Mouse (Mus musculus): ENCODE data around the gene Kcnip1. TPM values are rescaled to one million over a fixed set of nuclear protein-coding genes. Genes with fewer than 3 reads are reported as not detected.

Kcnip1 gene
- total RNA-seq, 2 experiments from 2014 or later, result not detected

DNA sequence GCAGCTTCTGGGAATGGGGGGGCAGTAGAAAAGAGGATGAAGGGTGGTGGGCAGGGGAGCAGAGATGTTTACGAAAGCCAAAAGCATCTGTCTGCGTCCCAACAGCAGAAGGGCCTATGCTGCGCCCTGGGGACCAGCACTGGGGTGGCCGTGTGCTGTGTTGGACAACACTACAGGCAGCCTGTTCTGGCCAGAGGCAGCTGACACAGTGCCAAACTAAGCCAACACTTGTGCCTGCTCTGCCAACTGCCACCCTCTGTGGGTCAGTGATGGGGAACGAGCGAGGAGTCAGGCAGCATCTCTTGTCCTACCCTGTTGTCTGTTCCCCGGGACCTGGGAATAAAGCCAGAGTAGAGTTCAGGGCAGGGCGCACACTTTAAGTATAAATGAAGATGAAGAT, 260.6 kb downstream of the Kcnip1 start:
- intact Hi-C loops (cut with DNase I), result no loop called here
- DNase-seq, result no peak

DNA sequence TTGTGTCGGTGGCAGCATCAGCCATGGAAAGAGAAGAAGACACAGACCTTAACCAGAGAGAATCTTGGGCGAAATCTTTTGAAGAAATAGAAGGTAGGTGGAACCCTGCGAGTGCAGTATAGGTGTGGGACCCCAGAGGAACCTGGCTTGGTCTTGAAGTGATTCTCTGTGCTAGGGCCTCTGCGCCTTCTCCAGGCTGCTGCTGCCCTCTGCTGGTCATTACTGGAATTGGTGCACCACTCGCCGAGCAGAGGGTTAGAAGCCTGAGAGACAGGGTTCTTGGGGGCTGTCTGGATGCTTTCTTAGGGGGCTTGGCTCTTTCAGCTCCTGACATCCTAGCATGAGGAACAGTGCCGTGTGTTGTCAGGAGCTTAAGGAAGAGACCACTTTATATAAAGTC, 271.7 kb downstream of the Kcnip1 start:
- peak; percentile 64 to 78 for DNase-seq
- intact Hi-C loops (cut with DNase I), result loop anchor here (5.0 to 10.0 kb wide), 2 partner anchors 494 to 544 kb away; no protein-coding TSS in a partner anchor

DNA sequence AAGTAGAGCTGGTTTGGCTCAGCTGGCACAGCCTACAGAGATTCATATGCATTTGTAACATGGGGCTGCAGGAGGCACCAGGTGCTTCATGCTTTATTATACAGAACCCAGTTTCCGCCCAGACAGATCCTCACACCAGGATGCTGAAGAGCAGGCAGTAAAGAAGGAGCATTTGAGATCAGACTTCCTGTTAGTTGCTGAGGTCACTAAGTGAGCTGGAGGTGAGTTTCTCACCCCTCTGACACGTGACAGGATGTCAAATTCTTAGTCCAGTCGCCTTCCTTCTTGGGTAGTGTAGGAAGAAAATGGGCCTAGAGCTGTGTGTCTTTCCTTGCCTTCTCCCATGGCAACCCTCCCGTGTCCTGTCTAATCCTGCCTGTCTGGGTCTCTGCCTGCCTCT, 286.2 kb downstream of the Kcnip1 start:
- DNase-seq, result no peak
- intact Hi-C loops (cut with DNase I), result no loop called here

DNA sequence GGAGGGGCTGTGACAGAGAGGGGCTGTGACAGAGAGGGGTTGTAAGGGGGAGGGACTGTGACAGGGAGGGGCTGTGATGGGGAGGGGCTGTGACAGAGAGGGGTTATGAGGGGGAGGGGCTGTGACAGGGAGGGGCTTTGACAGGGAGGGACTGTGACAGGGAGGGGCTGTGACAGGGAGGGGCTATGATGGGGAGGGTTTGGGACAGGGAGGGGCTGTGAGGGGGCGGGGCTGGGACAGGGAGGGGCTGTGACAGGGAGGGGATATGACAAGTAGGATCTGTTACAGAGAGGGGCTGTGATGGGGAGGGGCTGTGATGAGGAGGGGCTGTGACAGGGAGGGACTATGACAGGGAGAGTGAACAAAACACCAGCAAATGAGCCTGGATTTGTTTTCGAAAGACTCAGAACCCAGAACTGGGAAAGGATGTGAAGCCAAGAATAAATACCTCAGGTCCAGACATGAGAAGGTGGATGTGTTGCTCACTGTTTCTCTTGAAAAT, 290.9 kb downstream of the Kcnip1 start:
- intact Hi-C loops (cut with DNase I), result no loop called here
- DNase-seq, result no peak

DNA sequence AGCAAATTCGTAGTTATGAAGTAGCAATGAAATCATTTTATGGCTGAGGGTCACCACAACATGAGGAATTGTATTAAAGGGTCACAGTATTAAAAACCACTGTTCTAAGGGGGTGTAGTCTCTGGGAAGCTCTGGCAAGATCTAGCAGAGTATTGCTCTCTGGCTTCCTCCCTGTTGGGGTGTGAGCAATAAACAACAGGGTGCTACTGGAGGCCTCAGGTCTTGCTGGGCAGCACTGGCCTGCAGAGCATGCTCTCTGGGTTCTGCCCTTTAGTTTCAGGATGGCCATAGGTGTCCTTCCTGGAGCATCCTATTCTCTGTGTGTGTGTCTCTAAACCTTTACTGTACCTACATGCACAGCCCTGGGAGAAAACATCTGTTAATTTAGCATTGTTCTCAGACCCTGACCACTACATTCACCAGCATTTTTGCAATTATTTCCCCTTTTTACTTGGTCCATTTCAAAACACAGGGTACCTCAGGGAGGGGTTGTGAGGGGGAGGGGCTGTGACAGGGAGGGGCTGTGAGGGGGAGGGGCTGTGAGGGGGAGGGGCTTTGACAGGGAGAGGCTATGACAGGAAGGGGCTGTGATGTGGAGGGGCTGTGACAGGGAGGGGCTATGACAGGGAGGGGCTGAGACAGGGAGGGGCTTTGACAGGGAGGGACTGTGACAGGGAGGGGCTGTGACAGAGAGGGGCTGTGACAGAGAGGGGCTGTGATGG, 291.6 kb downstream of the Kcnip1 start:
- intact Hi-C loops (cut with DNase I), result no loop called here
- no peak for DNase-seq

DNA sequence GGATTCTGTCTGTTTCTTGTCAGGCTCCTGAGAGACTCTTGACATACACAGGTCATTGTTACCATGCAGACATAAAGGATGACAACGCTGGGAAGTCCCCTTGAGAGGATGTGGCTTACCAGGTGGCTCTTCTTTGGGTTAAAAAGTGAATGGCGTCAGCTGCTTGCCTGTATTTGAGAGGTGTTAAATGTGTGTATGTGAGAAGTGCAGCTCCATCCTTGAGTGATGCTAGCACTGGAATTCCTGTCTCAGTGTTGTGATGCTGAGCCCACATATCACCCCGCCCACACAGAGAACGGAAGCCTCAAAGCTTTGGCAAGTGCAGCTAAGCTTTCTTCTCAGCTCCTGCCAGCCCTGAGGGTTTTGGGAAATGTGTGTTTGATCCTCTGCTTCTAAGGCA, 292.2 kb downstream of the Kcnip1 start:
- DNase-seq, result no peak
- intact Hi-C loops (cut with DNase I), result no loop called here

DNA sequence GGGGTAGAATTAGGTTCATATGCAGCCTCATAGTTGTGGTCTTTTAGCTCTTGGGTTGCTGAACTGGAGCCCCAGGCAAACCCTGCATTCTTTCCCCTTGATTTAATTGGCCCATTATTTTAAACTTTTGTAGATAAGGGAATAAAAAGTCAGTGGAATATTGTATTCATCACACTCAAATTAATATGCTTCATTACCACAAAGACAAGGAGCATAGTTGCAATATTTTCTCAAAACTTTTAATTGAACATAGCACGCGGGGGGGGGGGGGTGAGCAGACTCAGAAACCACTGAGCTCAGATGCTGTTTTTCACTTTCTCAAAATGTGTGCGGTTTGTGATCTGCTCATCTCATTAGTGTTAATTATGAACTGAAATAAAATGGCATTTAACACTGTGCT, 302.8 kb downstream of the Kcnip1 start:
- DNase-seq, result no peak

DNA sequence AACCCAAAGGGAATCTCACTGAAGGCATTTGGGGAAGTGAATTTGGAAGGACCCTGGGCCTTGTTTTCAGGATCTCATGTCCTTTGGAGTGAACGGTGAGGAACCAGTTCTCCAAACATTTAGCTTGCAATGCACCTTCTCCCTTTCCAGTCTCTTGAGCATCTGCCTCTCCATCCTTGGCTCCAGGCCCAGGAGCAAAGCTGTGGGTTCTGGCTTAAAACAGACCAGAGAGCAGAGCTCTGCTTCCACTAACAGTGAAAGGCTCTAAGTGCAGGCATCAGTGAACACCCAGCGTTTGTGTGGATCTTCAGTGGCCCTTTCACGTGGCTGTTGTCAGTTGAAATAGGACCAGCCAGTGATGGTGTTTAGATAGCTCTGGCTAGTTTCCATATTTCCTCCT, 307.0 kb downstream of the Kcnip1 start:
- DNase-seq, result no peak
- intact Hi-C loops (cut with DNase I), result no loop called here

More for the DNA sequence above, 302.8 kb downstream of the Kcnip1 start:
- intact Hi-C loops (cut with DNase I), result no loop called here

DNA sequence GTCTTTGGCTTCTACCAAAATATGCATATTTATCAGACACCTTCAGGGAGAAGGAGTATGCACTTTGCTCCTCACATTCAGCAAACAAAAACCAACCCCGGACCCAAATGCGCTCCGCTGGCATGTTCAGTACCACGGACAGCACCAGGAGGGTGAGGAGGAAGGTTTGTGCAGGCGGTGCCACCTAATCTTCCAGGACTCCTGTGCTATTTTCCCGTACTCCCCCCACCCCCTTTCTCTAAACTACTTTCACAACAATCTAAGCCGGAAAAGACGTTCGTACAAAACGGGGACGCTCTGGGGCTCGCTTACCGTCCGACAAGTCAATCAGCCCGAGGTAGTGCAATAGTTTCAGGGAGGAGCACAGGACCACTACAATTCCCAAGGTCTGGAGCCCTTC, 312.8 kb downstream of the Kcnip1 start:
- peak; percentile 53 to 69 for DNase-seq
- intact Hi-C loops (cut with DNase I), result no loop called here

DNA sequence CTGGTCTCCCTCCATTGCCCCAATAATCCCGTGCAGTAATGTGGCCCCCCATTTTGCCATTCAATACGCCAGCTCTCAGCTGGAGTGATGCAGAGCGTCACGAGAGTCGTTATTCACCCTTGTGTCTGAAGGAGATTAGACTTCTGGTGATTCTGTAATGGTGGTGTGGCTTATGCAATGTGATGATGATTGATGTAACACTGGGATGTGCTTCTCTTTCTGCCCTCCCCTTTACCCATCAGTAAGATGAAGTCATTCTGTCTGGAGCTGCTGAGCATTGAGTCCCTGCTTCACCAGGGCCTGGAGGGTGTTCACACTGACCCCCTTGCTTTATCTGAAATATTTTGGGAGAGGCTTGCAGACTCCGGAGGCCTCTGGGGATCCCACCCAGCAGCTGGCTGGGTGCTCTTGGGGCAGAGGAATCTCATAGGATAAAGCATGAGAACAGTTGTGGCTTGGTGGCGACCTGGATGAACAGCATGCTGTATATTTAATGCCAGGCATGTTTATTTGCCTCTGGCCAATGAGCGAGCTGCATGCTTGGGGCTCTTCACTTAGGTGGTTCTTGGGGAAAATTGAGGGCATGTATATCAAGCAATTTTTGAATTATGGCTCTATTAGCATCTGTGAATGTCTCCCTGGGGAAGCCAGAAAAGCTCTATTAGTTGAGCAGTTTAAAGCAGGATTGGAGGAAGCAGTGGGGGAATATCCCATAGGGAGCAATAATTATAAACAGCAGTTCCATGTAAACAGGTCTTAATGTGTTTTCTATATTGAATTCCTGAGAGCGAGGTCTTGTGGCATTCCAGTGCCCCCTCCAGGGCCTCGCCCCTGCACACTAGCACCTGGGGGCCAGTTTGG, 322.6 kb downstream of the Kcnip1 start:
- no peak for DNase-seq
- intact Hi-C loops (cut with DNase I), result no loop called here

DNA sequence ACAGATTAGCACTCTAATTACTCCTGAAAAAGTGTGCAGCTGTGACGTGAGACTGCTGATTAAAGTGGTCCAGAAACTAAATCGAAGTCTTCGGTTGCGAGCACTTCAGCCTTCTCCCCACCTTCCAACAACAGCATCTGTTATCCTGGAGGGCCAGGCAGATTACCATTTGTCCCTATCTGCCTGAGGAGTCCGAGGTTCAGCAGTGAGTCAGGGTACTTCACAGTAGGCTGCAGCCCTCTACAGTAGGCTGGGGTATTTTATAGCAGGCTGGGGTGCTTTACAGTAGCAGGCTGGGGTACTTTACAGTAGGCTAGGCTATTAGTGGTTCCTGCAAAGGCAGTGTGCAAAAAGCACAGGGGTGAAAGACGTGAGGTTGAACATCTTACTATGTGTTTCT, 324.6 kb downstream of the Kcnip1 start:
- no peak for DNase-seq
- intact Hi-C loops (cut with DNase I), result no loop called here

DNA sequence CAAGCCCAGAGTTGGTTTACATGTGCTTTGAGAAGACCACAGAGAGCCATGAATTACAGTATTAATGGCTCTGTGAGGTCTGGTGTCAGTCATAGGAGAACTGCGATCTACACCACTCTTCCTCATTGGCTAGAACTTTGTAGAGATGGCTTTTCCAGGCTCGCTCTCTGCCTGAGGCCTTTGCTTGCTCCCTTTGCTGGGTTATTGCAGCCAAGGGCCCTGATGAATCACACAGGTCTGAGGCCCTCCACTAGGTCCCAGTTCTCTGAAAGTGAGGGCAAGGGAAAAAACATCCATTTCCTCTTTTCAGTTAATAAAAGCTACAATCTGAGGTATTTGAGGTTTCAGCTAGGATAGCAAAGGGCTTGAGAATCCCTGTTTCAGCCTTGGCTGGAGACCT, 329.4 kb downstream of the Kcnip1 start:
- DNase-seq, result no peak
- intact Hi-C loops (cut with DNase I), result no loop called here

DNA sequence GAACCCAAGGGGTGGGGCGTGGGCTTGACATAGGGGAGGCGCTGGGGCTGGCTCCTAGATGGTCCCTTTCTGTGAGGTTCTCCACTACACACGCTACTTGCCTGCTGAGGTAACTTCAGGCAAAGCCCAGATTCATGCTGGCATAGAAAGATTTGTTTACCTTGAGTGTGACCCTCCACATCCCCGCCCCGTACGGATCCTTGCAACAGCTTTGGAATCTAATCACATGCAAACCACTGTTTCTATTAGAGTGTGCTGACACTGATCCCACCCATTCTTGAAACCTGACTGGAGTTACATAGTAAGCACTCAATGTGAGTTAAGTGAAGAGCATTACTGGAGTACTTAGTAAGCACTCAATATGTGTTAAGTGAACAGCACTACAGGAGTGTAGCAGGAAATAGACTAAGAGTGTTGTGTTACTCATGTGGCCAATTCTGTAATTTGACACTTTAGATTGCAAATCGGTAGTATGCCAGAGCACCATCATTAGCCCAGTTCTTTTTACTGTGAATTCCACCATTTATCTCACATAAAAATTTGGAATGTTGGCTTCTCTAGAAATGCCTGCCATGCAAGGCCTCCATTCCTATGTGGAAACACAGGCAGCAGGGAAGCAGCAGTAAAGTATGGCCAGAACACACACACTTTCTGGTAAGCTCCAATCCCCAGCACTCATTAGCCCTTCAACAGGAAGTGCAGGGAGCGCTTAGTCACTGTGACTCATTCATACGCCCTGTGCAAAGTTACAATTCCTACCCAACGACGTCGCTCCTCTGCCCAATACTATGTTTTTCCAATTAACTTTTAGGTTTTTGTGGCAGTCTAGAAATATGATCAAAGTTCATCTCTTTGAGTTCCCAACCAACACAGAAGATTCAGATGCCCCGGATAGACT, 332.7 kb downstream of the Kcnip1 start:
- DNase-seq, result no peak
- intact Hi-C loops (cut with DNase I), result no loop called here

DNA sequence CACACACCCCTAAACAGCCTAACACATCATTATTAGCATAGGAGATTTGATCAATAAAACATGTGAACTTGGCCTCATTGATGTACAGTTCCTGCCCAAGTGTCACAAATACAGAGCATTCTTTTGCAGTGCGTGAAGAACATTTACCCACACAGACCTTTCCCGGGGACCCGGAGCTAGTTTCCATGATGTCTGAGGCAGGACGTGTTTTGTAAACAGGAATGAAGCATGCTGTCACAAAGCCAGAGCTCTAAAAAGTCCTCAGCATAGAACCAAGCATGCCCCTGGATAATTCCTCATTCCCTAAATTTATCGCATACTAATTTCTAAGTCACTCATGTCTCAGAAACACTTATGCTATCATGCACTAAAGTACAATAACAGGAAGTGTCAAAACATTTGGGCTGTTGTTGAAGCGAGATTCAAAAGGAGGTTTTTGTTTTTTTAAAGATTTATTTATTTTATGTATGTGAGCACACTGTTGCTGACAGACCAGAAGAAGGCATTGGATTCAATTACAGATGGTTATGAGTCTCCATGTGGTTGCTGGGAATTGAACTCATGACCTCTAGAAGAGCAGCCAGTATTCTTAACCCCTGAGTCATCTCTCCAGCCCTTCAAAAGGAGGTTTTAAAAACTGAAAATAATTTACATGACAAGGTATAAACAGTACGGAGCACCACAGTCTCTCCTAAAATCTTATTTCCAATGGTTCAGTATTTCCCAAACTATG, 336.9 kb downstream of the Kcnip1 start:
- no peak for DNase-seq

DNA sequence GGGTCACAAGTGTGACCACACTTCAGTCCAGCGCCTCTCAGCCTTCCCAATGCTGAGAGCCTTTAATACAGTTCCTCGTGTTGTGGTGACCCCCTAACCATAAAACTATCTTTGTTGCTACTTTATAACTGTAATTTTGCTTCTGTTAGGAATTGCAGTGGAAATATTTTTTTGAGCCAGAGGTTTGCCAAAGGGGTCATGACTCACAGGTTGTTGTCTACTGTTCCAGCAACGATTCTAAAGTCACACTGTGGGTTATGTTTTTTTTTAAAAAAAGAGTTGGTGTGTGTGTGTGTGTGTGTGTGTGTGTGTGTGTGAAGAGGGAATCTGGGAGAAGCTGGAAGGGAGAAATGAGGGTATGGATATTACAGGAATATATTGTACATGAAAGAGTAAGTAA, 337.7 kb downstream of the Kcnip1 start:
- DNase-seq, result no peak
- intact Hi-C loops (cut with DNase I), result no loop called here

More for the DNA sequence above, 336.9 kb downstream of the Kcnip1 start:
- intact Hi-C loops (cut with DNase I), result no loop called here

DNA sequence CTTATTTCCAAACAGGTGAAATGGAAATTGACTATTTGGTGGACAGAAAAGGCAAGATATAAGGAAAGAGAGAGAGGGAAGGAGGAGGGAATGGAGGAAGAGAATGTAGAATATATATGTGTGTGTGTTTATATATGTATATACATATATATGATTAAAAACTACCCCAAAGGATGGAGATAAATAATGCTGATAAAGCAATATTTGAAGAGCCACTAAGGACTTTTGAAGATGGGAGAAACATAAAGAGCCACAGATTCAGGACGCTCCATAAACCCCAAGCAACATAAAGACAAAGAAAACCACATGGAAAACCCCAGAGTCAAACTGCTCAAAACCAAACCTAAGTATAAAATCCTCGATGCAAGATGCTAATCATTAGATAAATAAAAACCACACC, 338.5 kb downstream of the Kcnip1 start:
- DNase-seq, result no peak
- intact Hi-C loops (cut with DNase I), result no loop called here

DNA sequence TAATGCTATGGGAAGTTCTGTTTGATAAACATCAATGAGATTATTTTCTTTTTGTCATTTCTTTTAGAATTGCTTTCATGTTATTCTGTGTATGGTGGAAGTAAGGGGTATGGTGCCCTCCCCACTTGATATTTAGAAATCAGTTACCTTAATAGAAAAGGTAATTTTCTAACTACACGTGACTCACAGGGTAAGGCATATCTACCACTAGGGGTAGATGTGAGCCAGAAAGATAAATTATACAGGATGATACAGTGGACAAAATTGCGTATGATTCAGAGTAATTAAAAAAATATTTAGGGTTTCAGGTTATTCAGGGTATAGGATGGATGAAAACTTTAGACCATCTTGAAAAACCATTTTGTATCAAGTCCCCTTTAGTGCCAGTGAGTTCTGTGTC, 343.6 kb downstream of the Kcnip1 start:
- no peak for DNase-seq
- intact Hi-C loops (cut with DNase I), result no loop called here

DNA sequence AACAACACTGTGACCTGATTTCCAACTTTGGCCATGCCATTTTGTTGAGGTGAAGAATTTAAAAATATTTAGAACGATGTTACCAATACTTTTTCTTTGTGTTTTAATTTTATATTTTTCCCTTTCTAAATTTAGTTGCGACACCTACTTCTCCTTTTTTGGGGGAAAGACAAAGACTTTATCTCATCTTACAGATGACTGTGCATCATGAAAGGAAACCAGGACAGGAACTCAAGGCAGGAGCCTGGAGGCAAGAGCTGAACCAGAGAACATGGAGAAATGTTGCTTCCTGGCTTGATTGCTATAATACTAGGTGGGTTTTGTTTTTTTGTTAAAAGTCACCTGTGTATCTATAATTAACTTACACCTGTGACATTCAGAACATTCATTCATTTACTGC, 355.8 kb downstream of the Kcnip1 start:
- intact Hi-C loops (cut with DNase I), result no loop called here
- DNase-seq, result no peak

DNA sequence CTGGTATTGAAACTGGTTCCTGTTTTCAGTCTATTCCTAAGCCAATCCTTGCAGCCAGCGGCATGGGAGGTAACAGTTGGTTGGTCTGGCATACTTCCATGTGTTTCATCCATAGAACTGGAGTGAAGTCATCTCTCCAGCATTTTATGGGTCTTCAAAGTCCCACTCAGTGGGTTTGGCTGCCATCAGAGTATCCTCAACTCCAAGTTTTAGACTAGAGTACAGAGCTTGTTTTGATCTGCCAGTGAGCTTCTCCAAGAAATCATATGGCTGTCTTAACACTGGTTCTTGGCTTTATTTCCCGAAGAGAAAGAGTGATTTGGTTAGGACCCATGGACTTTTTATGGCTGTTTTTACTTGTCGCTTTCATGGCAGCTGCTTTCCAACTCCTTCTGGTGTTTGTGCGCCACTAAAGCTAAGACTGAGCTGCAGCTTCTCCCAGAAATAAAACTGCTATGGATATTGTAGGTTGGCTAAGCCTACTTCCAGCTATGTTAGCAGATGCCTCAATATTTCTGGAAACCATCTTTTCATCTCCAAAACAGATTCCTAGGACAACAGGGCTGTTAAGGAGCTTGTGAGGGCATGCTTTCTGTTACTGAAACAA, 365.7 kb downstream of the Kcnip1 start:
- DNase-seq, result no peak
- intact Hi-C loops (cut with DNase I), result no loop called here

DNA sequence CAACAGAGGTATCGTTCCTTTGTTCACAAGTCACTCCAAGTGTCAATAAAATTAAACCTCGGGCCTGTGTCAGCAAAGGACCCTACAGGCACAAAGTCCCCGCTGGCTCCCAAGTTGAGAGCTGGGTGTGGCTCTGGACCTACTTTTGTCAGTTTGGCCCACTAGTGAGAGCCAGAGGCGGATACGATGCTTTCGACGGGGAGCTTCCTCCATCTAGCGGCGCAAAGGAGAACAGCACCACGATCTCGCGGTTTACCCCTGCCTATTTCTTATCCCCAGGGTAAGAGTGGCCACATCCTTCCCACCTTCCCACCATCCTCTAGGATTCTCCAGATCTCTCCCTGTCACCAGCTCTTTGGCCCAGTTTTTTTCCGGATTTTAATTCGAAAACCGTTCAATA, 378.7 kb downstream of the Kcnip1 start:
- DNase-seq, result peak; percentile 64 to 80
- intact Hi-C loops (cut with DNase I), result loop anchor here (1.0 kb wide), 1 partner anchor 438 kb away; no protein-coding TSS in a partner anchor

Data from heart, postnatal 14 days (tissue).